Mouse (Mus musculus) CH12.LX (cell line): ENCODE measurements around the gene Mllt11. TPM values are rescaled to one million over a fixed set of nuclear protein-coding genes. Genes with fewer than 3 reads are reported as not detected.

Source experiments
- DNase-seq: peaks from one replicate; pipeline ENCODE4 v3.0.0-alpha.2; 2013; ENCODE audit errors: extremely low read depth
- H3K27ac ChIP-seq: 2 replicates; pipeline ENCODE4 v1.5.1; 2012; ENCODE audit warnings: low read depth, mild to moderate bottlenecking, control low read depth, moderate library complexity; ENCODE audit not compliant: insufficient read depth
- H3K27me3 ChIP-seq: replicated peaks from 2 replicates; pipeline ENCODE3; 2012; ENCODE audit warnings: inconsistent platforms
- H3K36me3 ChIP-seq, 2 experiments: replicated peaks in 1 of 2; 2 replicates each; pipeline versions ENCODE3 to v1.6.1; 2012; ENCODE audit warnings: inconsistent platforms in 1 of 2, low read length in 1 of 2, mild to moderate bottlenecking in 1 of 2, mixed read lengths in 1 of 2, moderate library complexity in 1 of 2; ENCODE audit not compliant: control insufficient read depth in 1 of 2, insufficient read depth in 1 of 2
- H3K4me1 ChIP-seq, 2 experiments: 2 replicates each; pipeline ENCODE4 v1.6.1; 2012; ENCODE audit warnings: inconsistent platforms in 1 of 2, moderate library complexity in 1 of 2; ENCODE audit not compliant: insufficient read depth in 2 of 2, control insufficient read depth in 1 of 2
- H3K4me2 ChIP-seq: 2 replicates; pipeline ENCODE4 v1.6.1; 2012; ENCODE audit warnings: low read depth, mild to moderate bottlenecking, control low read depth; ENCODE audit not compliant: poor library complexity, insufficient read depth, severe bottlenecking
- H3K4me3 ChIP-seq, 3 experiments: fragments of 150-350 bp in 1 of 3; sonication (generic) in 1 of 3; replicated peaks in 1 of 3; 2 replicates each; pipeline versions ENCODE3 to v1.5.1; 2011 to 2012; ENCODE audit warnings: low read depth in 2 of 3, low read length in 2 of 3, mild to moderate bottlenecking in 2 of 3, moderate library complexity in 2 of 3, control low read depth in 1 of 3, improper control_type of control experiment in 1 of 3, inconsistent platforms in 1 of 3, mixed read lengths in 1 of 3; ENCODE audit not compliant: poor library complexity in 1 of 3
- H3K79me2 ChIP-seq: replicated peaks from 2 replicates; pipeline ENCODE4 v1.6.1; 2012; ENCODE audit warnings: mild to moderate bottlenecking, moderate library complexity; ENCODE audit not compliant: control insufficient read depth, poor library complexity, insufficient read depth, severe bottlenecking; ENCODE audit errors: extremely low read depth
- H3K9ac ChIP-seq: 2 replicates; pipeline ENCODE4 v1.6.1; 2012; ENCODE audit warnings: low read depth, mild to moderate bottlenecking, control low read depth, moderate library complexity; ENCODE audit not compliant: insufficient read depth
- H3K9me3 ChIP-seq: replicated peaks from 2 replicates; pipeline ENCODE3; 2012; ENCODE audit warnings: low read length, inconsistent platforms, mixed read lengths
- CHD1 ChIP-seq: IDR thresholded peaks from 2 replicates; pipeline ENCODE4 v1.6.1; 2012; ENCODE audit warnings: low read depth, low read length, improper control_type of control experiment, inconsistent platforms
- ELF1 ChIP-seq: IDR thresholded peaks from 2 replicates; pipeline ENCODE4 v1.6.1; 2014; ENCODE audit warnings: low read depth, mild to moderate bottlenecking, inconsistent platforms, low read length, improper control_type of control experiment
- EP300 ChIP-seq: IDR thresholded peaks from 2 replicates; pipeline ENCODE4 v1.6.1; 2011; ENCODE audit warnings: low read length, improper control_type of control experiment
- ETS1 ChIP-seq: conservative IDR thresholded peaks from 2 replicates; pipeline ENCODE4 v1.6.1; 2012; ENCODE audit warnings: low read depth, mild to moderate bottlenecking, inconsistent platforms, low read length, improper control_type of control experiment, moderate library complexity
- HCFC1 ChIP-seq: IDR thresholded peaks from 2 replicates; pipeline ENCODE4 v1.6.1; 2012; ENCODE audit warnings: low read depth, mild to moderate bottlenecking, inconsistent platforms, low read length, improper control_type of control experiment
- IRF4 ChIP-seq: IDR thresholded peaks from 2 replicates; pipeline ENCODE4 v1.6.1; 2014; ENCODE audit warnings: low read depth, mild to moderate bottlenecking, inconsistent platforms, low read length, improper control_type of control experiment
- JUND ChIP-seq: conservative IDR thresholded peaks from 2 replicates; pipeline ENCODE4 v1.6.1; 2011; ENCODE audit warnings: low read depth, low read length, improper control_type of control experiment
- MAZ ChIP-seq: IDR thresholded peaks from 2 replicates; pipeline ENCODE4 v1.6.1; 2012; ENCODE audit warnings: low read depth, mild to moderate bottlenecking, inconsistent platforms, low read length, improper control_type of control experiment, moderate library complexity
- MYC ChIP-seq: IDR thresholded peaks from 2 replicates; pipeline ENCODE4 v1.6.1; 2011; ENCODE audit warnings: low read depth, mild to moderate bottlenecking, improper control_type of control experiment, low read length
- NRF1 ChIP-seq: IDR thresholded peaks from 2 replicates; pipeline ENCODE4 v1.6.1; 2014; ENCODE audit warnings: low read depth, mild to moderate bottlenecking, inconsistent platforms, low read length, improper control_type of control experiment, moderate library complexity
- PAX5 ChIP-seq: IDR thresholded peaks from 2 replicates; pipeline ENCODE4 v1.6.1; 2012; ENCODE audit warnings: low read length, inconsistent platforms, mixed read lengths
- RAD21 ChIP-seq: IDR thresholded peaks from 2 replicates; pipeline ENCODE4 v1.6.1; 2011; ENCODE audit warnings: low read depth, mild to moderate bottlenecking, low read length, improper control_type of control experiment, moderate library complexity
- RCOR1 ChIP-seq: conservative IDR thresholded peaks from 2 replicates; pipeline ENCODE4 v1.6.1; 2012; ENCODE audit warnings: low read depth, mild to moderate bottlenecking, inconsistent platforms, low read length, improper control_type of control experiment
- SMC3 ChIP-seq: IDR thresholded peaks from 2 replicates; pipeline ENCODE4 v1.6.1; 2011; ENCODE audit warnings: low read depth, low read length, improper control_type of control experiment
- TCF12 ChIP-seq: IDR thresholded peaks from 2 replicates; pipeline ENCODE4 v1.6.1; 2014; ENCODE audit warnings: low read depth, mild to moderate bottlenecking, inconsistent platforms, low read length, improper control_type of control experiment
- USF2 ChIP-seq: conservative IDR thresholded peaks from 2 replicates; pipeline ENCODE4 v1.6.1; 2011; ENCODE audit warnings: low read depth, low read length, improper control_type of control experiment
- ZMIZ1 ChIP-seq: IDR thresholded peaks from 2 replicates; pipeline ENCODE4 v1.6.1; 2012; ENCODE audit warnings: low read depth, mild to moderate bottlenecking, inconsistent platforms, low read length, improper control_type of control experiment
- ZNF384 ChIP-seq: IDR thresholded peaks from 2 replicates; pipeline ENCODE4 v1.6.1; 2012; ENCODE audit warnings: low read depth, low read length, improper control_type of control experiment, inconsistent platforms
- dilution Hi-C: fragments of 300-500 bp; cut with MboI; formaldehyde crosslinking; loops from 2 replicates; pipeline ENCODE4 v1.14.3; 2020; ENCODE audit warnings: low sequenced_read_pairs; ENCODE audit not compliant: extremely low pct_unique_long_range_greater_than_20kb, extremely low pct_ligation_motif_present
- in situ Hi-C: fragments of 300-500 bp; cut with MboI; formaldehyde crosslinking; loops from 3 replicates; pipeline ENCODE4 v1.14.3; 2019; ENCODE audit warnings: low sequenced_read_pairs, low pct_ligation_motif_present, low pct_unique_long_range_greater_than_20kb, mixed read lengths
- polyA plus RNA-seq: library from polyadenylated mRNA; unstranded; fragments of >175 nt; gene quantifications from 2 replicates; pipeline ENCODE4 v1.2.1, GENCODE M21; 2012; ENCODE audit warnings: low read depth; ENCODE audit not compliant: insufficient read length
- total RNA-seq, 2 experiments: library from RNA; depleted of rRNA; stranded (reverse); fragments of 300-350 nt in 1 of 2; fragments of >200 nt in 1 of 2; gene quantifications; 2 replicates each; pipeline ENCODE4 v1.2.3; 2012 to 2014

Mllt11 gene
- total and polyA plus RNA-seq, 3 experiments: 10.0 to 23.9 (median 10.0) TPM

GRCm38 (mm10) chr3:95171105-95171504 lies 60.9 kb downstream of the Mllt11 start:
- no peak for DNase-seq
- Histone ChIP-seq H3K9ac (no peak overlapping the region), H3K36me3 (no peaks in the 10 kb centered on the region), H3K4me3 (no peak overlapping the region), H3K4me2 (no peak overlapping the region), H3K27me3 (peaks cover 40% of the 10 kb centered on the region), H3K27ac (no peak overlapping the region), H3K4me1 (peaks cover 0 to 8% of the 10 kb centered on the region in 2 experiments; a peak in 1 of 4 replicates), H3K9me3 (peaks cover 8% of the 10 kb centered on the region), H3K79me2 (no peaks in the 10 kb centered on the region)
- TF ChIP-seq PAX5 (no peak), USF2 (no peak), RAD21 (no peak), TCF12 (no peak), SMC3 (no peak), JUND (no peak), CHD1 (no peak), MYC (no peak), NRF1 (no peak), ELF1 (no peak)
- in situ Hi-C loops: no loop called here
- dilution Hi-C loops: no loop called here

- H3K4me2 ChIP-seq: no peak overlapping the region
- peaks cover 0 to 3% of the 10 kb centered on the region in 2 experiments; a peak in 1 of 4 replicates for H3K4me1 ChIP-seq
- no peak overlapping the region for H3K9ac ChIP-seq
- dilution Hi-C loops: no loop called here
- in situ Hi-C loops: no loop called here
- no peak for TF ChIP-seq EP300
- TF ChIP-seq ZMIZ1: no peak
- no peak for TF ChIP-seq PAX5
- no peak for TF ChIP-seq MAZ
- TF ChIP-seq RAD21: no peak
- TF ChIP-seq ETS1: no peak
- TF ChIP-seq MYC: no peak
- TF ChIP-seq HCFC1: no peak
- TF ChIP-seq ZNF384: no peak
- no peak for TF ChIP-seq IRF4
- TF ChIP-seq USF2: no peak
- TF ChIP-seq RCOR1: no peak
- no peaks in the 10 kb centered on the region for H3K79me2 ChIP-seq
- peaks cover 46% of the 10 kb centered on the region for H3K27me3 ChIP-seq
- peaks cover 8% of the 10 kb centered on the region for H3K9me3 ChIP-seq
- H3K36me3 ChIP-seq: no peaks in the 10 kb centered on the region
- DNase-seq: no peak
- H3K27ac ChIP-seq: no peak overlapping the region
- no peak overlapping the region for H3K4me3 ChIP-seq
Measured at GRCm38 (mm10) chr3:95169996-95170395, 62.0 kb downstream of the Mllt11 start.

Other genes with a start within 250 kb of the Mllt11 start
- gene Zfp687, start 216.7 kb downstream of the Mllt11 start, total RNA-seq (2012; rRNA removed): 10.8 and 11.1 TPM in 2 replicates
- gene Zfp687, start 216.7 kb downstream of the Mllt11 start, total RNA-seq (2014; rRNA removed): 3.3 and 4.2 TPM in 2 replicates
- 12.6 and 13.5 TPM in 2 replicates for gene Zfp687, start 216.7 kb downstream of the Mllt11 start, polyA plus RNA-seq
- gene Psmd4, start 189.6 kb downstream of the Mllt11 start, total RNA-seq (2012; rRNA removed): 258 and 276 TPM in 2 replicates
- 284 and 305 TPM in 2 replicates for gene Psmd4, start 189.6 kb downstream of the Mllt11 start, total RNA-seq (2014; rRNA removed)
- 332 and 360 TPM in 2 replicates for gene Psmd4, start 189.6 kb downstream of the Mllt11 start, polyA plus RNA-seq
- gene Pip5k1a, start 125.2 kb downstream of the Mllt11 start, total RNA-seq (2012; rRNA removed): 21.5 and 22.7 TPM in 2 replicates
- 34.1 and 38.0 TPM in 2 replicates for gene Pip5k1a, start 125.2 kb downstream of the Mllt11 start, total RNA-seq (2014; rRNA removed)
- 35.8 and 40.3 TPM in 2 replicates for gene Pip5k1a, start 125.2 kb downstream of the Mllt11 start, polyA plus RNA-seq
- gene Vps72, start 121.1 kb downstream of the Mllt11 start, total RNA-seq (2012; rRNA removed): 33.7 and 34.1 TPM in 2 replicates
- gene Vps72, start 121.1 kb downstream of the Mllt11 start, total RNA-seq (2014; rRNA removed): 33.3 and 33.5 TPM in 2 replicates
- 54.4 and 75.4 TPM in 2 replicates for gene Vps72, start 121.1 kb downstream of the Mllt11 start, polyA plus RNA-seq
- 0.21 and 0.47 TPM in 2 replicates for gene Tmod4, start 107.7 kb downstream of the Mllt11 start, total RNA-seq (2012; rRNA removed)
- not detected in 2 replicates for gene Tmod4, start 107.7 kb downstream of the Mllt11 start, total RNA-seq (2014; rRNA removed)
- gene Tmod4, start 107.7 kb downstream of the Mllt11 start, polyA plus RNA-seq: 0.81 TPM in 1 of 2 replicates, not detected in the other
- gene Scnm1, start 98.2 kb downstream of the Mllt11 start, total RNA-seq (2012; rRNA removed): 50.5 and 51.0 TPM in 2 replicates
- gene Scnm1, start 98.2 kb downstream of the Mllt11 start, total RNA-seq (2014; rRNA removed): 53.1 and 64.5 TPM in 2 replicates
- 59.2 and 83.9 TPM in 2 replicates for gene Scnm1, start 98.2 kb downstream of the Mllt11 start, polyA plus RNA-seq
- 12.0 and 13.6 TPM in 2 replicates for gene Lysmd1, start 98.1 kb downstream of the Mllt11 start, total RNA-seq (2012; rRNA removed)
- gene Lysmd1, start 98.1 kb downstream of the Mllt11 start, total RNA-seq (2014; rRNA removed): 9.6 and 11.6 TPM in 2 replicates
- 7.8 and 8.1 TPM in 2 replicates for gene Lysmd1, start 98.1 kb downstream of the Mllt11 start, polyA plus RNA-seq
- 19.1 and 28.2 TPM in 2 replicates for gene Tnfaip8l2, start 89.8 kb downstream of the Mllt11 start, total RNA-seq (2012; rRNA removed)
- 24.8 and 26.2 TPM in 2 replicates for gene Tnfaip8l2, start 89.8 kb downstream of the Mllt11 start, total RNA-seq (2014; rRNA removed)
- gene Tnfaip8l2, start 89.8 kb downstream of the Mllt11 start, polyA plus RNA-seq: 18.2 and 22.5 TPM in 2 replicates
- 0.30 and 0.42 TPM in 2 replicates for gene Sema6c, start 71.7 kb downstream of the Mllt11 start, total RNA-seq (2012; rRNA removed)
- not detected in 2 replicates for gene Sema6c, start 71.7 kb downstream of the Mllt11 start, total RNA-seq (2014; rRNA removed)
- gene Sema6c, start 71.7 kb downstream of the Mllt11 start, polyA plus RNA-seq: 0.27 and 0.53 TPM in 2 replicates
- gene Gabpb2, start 14.3 kb downstream of the Mllt11 start, total RNA-seq (2012; rRNA removed): 14.7 and 18.2 TPM in 2 replicates
- 15.4 and 16.6 TPM in 2 replicates for gene Gabpb2, start 14.3 kb downstream of the Mllt11 start, total RNA-seq (2014; rRNA removed)
- gene Gabpb2, start 14.3 kb downstream of the Mllt11 start, polyA plus RNA-seq: 20.6 and 21.1 TPM in 2 replicates
- 55.3 and 82.3 TPM in 2 replicates for gene Cdc42se1, start 3.4 kb downstream of the Mllt11 start, total RNA-seq (2012; rRNA removed)
- 66.3 and 71.1 TPM in 2 replicates for gene Cdc42se1, start 3.4 kb downstream of the Mllt11 start, total RNA-seq (2014; rRNA removed)
- gene Cdc42se1, start 3.4 kb downstream of the Mllt11 start, polyA plus RNA-seq: 123 and 128 TPM in 2 replicates
- gene Gm128, start 9.4 kb upstream of the Mllt11 start, total RNA-seq (2012; rRNA removed): not detected in 2 replicates
- not detected in 2 replicates for gene Gm128, start 9.4 kb upstream of the Mllt11 start, total RNA-seq (2014; rRNA removed)
- gene Gm128, start 9.4 kb upstream of the Mllt11 start, polyA plus RNA-seq: not detected in 2 replicates
- gene Bnipl, start 19.0 kb upstream of the Mllt11 start, total RNA-seq (2012; rRNA removed): 0.17 TPM in 1 of 2 replicates, not detected in the other
- gene Bnipl, start 19.0 kb upstream of the Mllt11 start, total RNA-seq (2014; rRNA removed): not detected in 2 replicates
- 0.30 and 0.33 TPM in 2 replicates for gene Bnipl, start 19.0 kb upstream of the Mllt11 start, polyA plus RNA-seq
- gene Mindy1, start 49.2 kb upstream of the Mllt11 start, total RNA-seq (2012; rRNA removed): 4.9 and 5.4 TPM in 2 replicates
- 5.0 and 6.0 TPM in 2 replicates for gene Mindy1, start 49.2 kb upstream of the Mllt11 start, total RNA-seq (2014; rRNA removed)
- 8.7 and 14.4 TPM in 2 replicates for gene Mindy1, start 49.2 kb upstream of the Mllt11 start, polyA plus RNA-seq
- 7.1 and 8.4 TPM in 2 replicates for gene Prune1, start 49.9 kb upstream of the Mllt11 start, total RNA-seq (2012; rRNA removed)
- 7.1 and 8.5 TPM in 2 replicates for gene Prune1, start 49.9 kb upstream of the Mllt11 start, total RNA-seq (2014; rRNA removed)
- gene Prune1, start 49.9 kb upstream of the Mllt11 start, polyA plus RNA-seq: 8.8 and 9.1 TPM in 2 replicates
- 1.9 and 2.5 TPM in 2 replicates for gene Anxa9, start 75.0 kb upstream of the Mllt11 start, total RNA-seq (2012; rRNA removed)
- 1.4 and 1.5 TPM in 2 replicates for gene Anxa9, start 75.0 kb upstream of the Mllt11 start, total RNA-seq (2014; rRNA removed)
- 3.6 and 4.1 TPM in 2 replicates for gene Anxa9, start 75.0 kb upstream of the Mllt11 start, polyA plus RNA-seq
- 70.6 and 81.1 TPM in 2 replicates for gene Cers2, start 82.6 kb upstream of the Mllt11 start, total RNA-seq (2012; rRNA removed)
- 96.7 and 105 TPM in 2 replicates for gene Cers2, start 82.6 kb upstream of the Mllt11 start, total RNA-seq (2014; rRNA removed)
- gene Cers2, start 82.6 kb upstream of the Mllt11 start, polyA plus RNA-seq: 84.5 and 89.8 TPM in 2 replicates
- gene Setdb1, start 125.0 kb upstream of the Mllt11 start, total RNA-seq (2012; rRNA removed): 33.7 and 36.1 TPM in 2 replicates
- gene Setdb1, start 125.0 kb upstream of the Mllt11 start, total RNA-seq (2014; rRNA removed): 43.2 and 46.5 TPM in 2 replicates
- gene Setdb1, start 125.0 kb upstream of the Mllt11 start, polyA plus RNA-seq: 45.1 and 49.5 TPM in 2 replicates
- not detected in 2 replicates for gene 4930558C23Rik, start 170.7 kb upstream of the Mllt11 start, total RNA-seq (2012; rRNA removed)
- gene 4930558C23Rik, start 170.7 kb upstream of the Mllt11 start, total RNA-seq (2014; rRNA removed): not detected in 2 replicates
- not detected in 2 replicates for gene 4930558C23Rik, start 170.7 kb upstream of the Mllt11 start, polyA plus RNA-seq
- 11.4 and 12.4 TPM in 2 replicates for gene Arnt, start 202.2 kb upstream of the Mllt11 start, total RNA-seq (2012; rRNA removed)
- gene Arnt, start 202.2 kb upstream of the Mllt11 start, total RNA-seq (2014; rRNA removed): 13.2 and 13.5 TPM in 2 replicates
- 24.9 and 27.7 TPM in 2 replicates for gene Arnt, start 202.2 kb upstream of the Mllt11 start, polyA plus RNA-seq